Mouse (Mus musculus) neural tube, embryonic 10.5 days (tissue): ENCODE measurements around the gene Adgre4.
A peak's percentile ranks its signal among the peaks of the same experiment; 100 is the strongest.
"Not testable (repeated sequence)": the region's sequence is repeated elsewhere in the genome, so short reads cannot be mapped to it uniquely, and the experiment has no call there.

ENCODE experiments used
- DNase-seq: peaks from one replicate; pipeline ENCODE4 v3.0.0-alpha.2; 2017; ENCODE audit warnings: low spot score; ENCODE audit errors: extremely low spot score

Gene Adgre4

GRCm38 (mm10) chr17:55749786-55750185, at the start of gene Adgre4:
TSS of gene Adgre4 (plus strand) at chr17:55749984.
- DNase-seq = no peak

- peak; percentile 71 for DNase-seq
Measured at GRCm38 (mm10) chr17:55702161-55702820, 47.5 kb upstream of the Adgre4 start.

- DNase-seq = no peak
Measured at GRCm38 (mm10) chr17:55702865-55703264, 46.9 kb upstream of the Adgre4 start.

GRCm38 (mm10) chr17:55711984-55712811, 37.6 kb upstream of the Adgre4 start, which contains the start of gene Pot1b:
TSS of gene Pot1b (minus strand) at chr17:55712628.
- DNase-seq = peak; percentile 97

GRCm38 (mm10) chr17:55721270-55721669, 28.5 kb upstream of the Adgre4 start:
- DNase-seq = no peak

- DNase-seq = no peak
Measured at GRCm38 (mm10) chr17:55722250-55722649, 27.5 kb upstream of the Adgre4 start.

- DNase-seq = no peak
Measured at GRCm38 (mm10) chr17:55726193-55726592, 23.6 kb upstream of the Adgre4 start.

- DNase-seq = no peak
Measured at GRCm38 (mm10) chr17:55736675-55737074, 13.1 kb upstream of the Adgre4 start.

GRCm38 (mm10) chr17:55751170-55751569, 1.4 kb downstream of the Adgre4 start:
- no peak for DNase-seq

- DNase-seq = no peak
Measured at GRCm38 (mm10) chr17:55813642-55814041, 63.9 kb downstream of the Adgre4 start.

- DNase-seq = no peak
Measured at GRCm38 (mm10) chr17:55816853-55817252, 67.1 kb downstream of the Adgre4 start.

- DNase-seq = no peak
Measured at GRCm38 (mm10) chr17:55821566-55821965, 71.8 kb downstream of the Adgre4 start.

- no peak for DNase-seq
Measured at GRCm38 (mm10) chr17:55843067-55843466, 93.3 kb downstream of the Adgre4 start.

- no peak for DNase-seq
Measured at GRCm38 (mm10) chr17:55877184-55877583, 127.4 kb downstream of the Adgre4 start.

GRCm38 (mm10) chr17:55878282-55878635, 128.5 kb downstream of the Adgre4 start:
- peak; percentile 24 for DNase-seq

- DNase-seq = peak; percentile 82
Measured at GRCm38 (mm10) chr17:55878636-55879369, 129.0 kb downstream of the Adgre4 start, which contains the start of gene Zfp119a. TSS of gene Zfp119a (minus strand) at chr17:55878930.

GRCm38 (mm10) chr17:55883631-55884030, 133.8 kb downstream of the Adgre4 start:
- DNase-seq = no peak

GRCm38 (mm10) chr17:55884912-55885311, 135.1 kb downstream of the Adgre4 start:
- DNase-seq = no peak

- not testable (repeated sequence) for DNase-seq
Measured at GRCm38 (mm10) chr17:55892406-55892955, 142.7 kb downstream of the Adgre4 start.

- no peak for DNase-seq
Measured at GRCm38 (mm10) chr17:55903087-55903486, 153.3 kb downstream of the Adgre4 start.
